Mouse (Mus musculus) limb, embryonic 13.5 days (tissue): ENCODE results near the gene Nek10. TPM values are rescaled to one million over a fixed set of nuclear protein-coding genes. Genes with fewer than 3 reads are reported as not detected.
"Not testable (repeated sequence)": the region's sequence is repeated elsewhere in the genome, so short reads cannot be mapped to it uniquely, and the experiment has no call there.

ENCODE experiments used
- ATAC-seq: fragments of 200-750 bp; cut with Nextera tagmentation; 2 replicates; pipeline ENCODE4 v1.8.0; 2017; ENCODE audit warnings: low read depth, moderate number of reproducible peaks, moderate TSS enrichment; ENCODE audit not compliant: low FRiP score
- H3K27ac ChIP-seq: fragments of 300-500 bp; sonication (generic); 2 replicates; pipeline ENCODE4 v1.5.1; 2015; ENCODE audit warnings: inconsistent platforms, mild to moderate bottlenecking, moderate library complexity
- H3K27me3 ChIP-seq: fragments of 300-500 bp; sonication (generic); 2 replicates; pipeline ENCODE4 v1.6.1; 2015; ENCODE audit warnings: mild to moderate bottlenecking, inconsistent platforms
- H3K36me3 ChIP-seq: fragments of 300-500 bp; sonication (generic); 2 replicates; pipeline ENCODE4 v1.6.1; 2015; ENCODE audit warnings: inconsistent platforms, mild to moderate bottlenecking, moderate library complexity
- H3K4me1 ChIP-seq: fragments of 300-500 bp; sonication (generic); 2 replicates; pipeline ENCODE4 v1.6.1; 2015; ENCODE audit warnings: inconsistent platforms
- H3K4me2 ChIP-seq: fragments of 300-500 bp; sonication (generic); replicated peaks from 2 replicates; pipeline ENCODE4 v1.6.1; 2015; ENCODE audit warnings: inconsistent platforms, mild to moderate bottlenecking, moderate library complexity
- H3K4me3 ChIP-seq: fragments of 300-500 bp; sonication (generic); 2 replicates; pipeline ENCODE4 v1.5.1; 2015; ENCODE audit warnings: moderate library complexity, mild to moderate bottlenecking, inconsistent platforms
- H3K9ac ChIP-seq: fragments of 300-500 bp; sonication (generic); 2 replicates; pipeline ENCODE4 v1.6.1; 2015; ENCODE audit warnings: mild to moderate bottlenecking, inconsistent platforms
- H3K9me3 ChIP-seq: fragments of 300-500 bp; sonication (generic); 2 replicates; pipeline ENCODE4 v1.6.1; 2016; ENCODE audit warnings: inconsistent platforms
- WGBS: fragments of 180-500 bp; shearing (Covaris S2); methylation state at CpG from one replicate; pipeline ENCODE4 v1.1.7; 2015; 5-methylcytosine and 5-hydroxymethylcytosine counted together
- polyA plus RNA-seq: library from polyadenylated mRNA; unstranded; fragments of >200 nt; fragmentation: Nextera tagmentation; extraction: Ambion mirVana; gene quantifications from 2 replicates; pipeline ENCODE4 v1.2.1, GENCODE M21; 2015

Gene Nek10
- 0.06 and 0.08 TPM in 2 replicates for polyA plus RNA-seq

GRCm38 (mm10) chr14:14803115-14803514 lies at the start of gene Nek10:
TSS of gene Nek10 (plus strand) at chr14:14803415.
- 64% methylated on average over 2 of the region's 2 CpGs for WGBS
- H3K27me3 ChIP-seq, H3K4me3 ChIP-seq, H3K9ac ChIP-seq, H3K27ac ChIP-seq, ATAC-seq, H3K9me3 ChIP-seq: not testable (repeated sequence)
- Histone ChIP-seq H3K4me2 (peak within 1 kb of the TSS; percentile 24; the same call in 1 of the 2 replicates), H3K4me1 (peaks cover 12% of the 10 kb centered on the region), H3K36me3 (peaks cover 12% of the 10 kb centered on the region)

- 89% methylated on average over 2 of the region's 2 CpGs for WGBS
- H3K27me3 ChIP-seq: no peaks in the 10 kb centered on the region
- H3K27ac ChIP-seq: no peak overlapping the region
- H3K4me1 ChIP-seq: no peaks in the 10 kb centered on the region
- peaks cover 56% of the 10 kb centered on the region for H3K36me3 ChIP-seq
- no peak overlapping the region for H3K4me3 ChIP-seq
- H3K4me2 ChIP-seq: no peak overlapping the region
- no peak overlapping the region for H3K9ac ChIP-seq
- no peaks in the 10 kb centered on the region for H3K9me3 ChIP-seq
- no peak for ATAC-seq
Observed at GRCm38 (mm10) chr14:14781169-14781568, 22.0 kb upstream of the Nek10 start.

GRCm38 (mm10) chr14:14784223-14784622 lies 19.0 kb upstream of the Nek10 start:
- Histone ChIP-seq H3K4me2 (no peak overlapping the region), H3K36me3 (peaks cover 50% of the 10 kb centered on the region), H3K4me1 (no peaks in the 10 kb centered on the region), H3K9ac (no peak overlapping the region), H3K9me3 (no peaks in the 10 kb centered on the region), H3K4me3 (no peak overlapping the region), H3K27ac (no peak overlapping the region), H3K27me3 (no peaks in the 10 kb centered on the region)
- ATAC-seq: no peak
- 86% methylated on average over 1 of the region's 1 CpGs for WGBS

DNA sequence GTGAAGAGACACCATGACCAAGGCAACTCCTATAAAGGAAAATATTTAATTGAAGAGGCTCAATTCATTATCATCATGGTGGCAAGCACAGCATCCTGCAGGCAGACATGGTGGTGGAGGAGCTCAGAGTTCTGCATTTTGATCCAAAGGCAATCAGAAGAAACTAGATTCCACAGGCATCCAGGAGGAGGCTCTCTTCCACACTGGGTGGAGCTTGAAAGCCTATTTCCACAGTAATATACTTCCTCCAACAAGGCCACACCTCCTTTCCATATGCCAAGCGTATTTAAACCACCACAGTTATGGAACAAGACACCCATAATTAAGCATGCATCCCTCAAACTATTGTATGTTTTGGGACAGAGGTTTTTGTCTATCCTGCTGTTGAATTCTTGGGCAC lies 16.2 kb upstream of the Nek10 start:
- WGBS: 90% methylated on average over 1 of the region's 1 CpGs
- no peak overlapping the region for H3K4me2 ChIP-seq
- no peak for ATAC-seq
- no peak overlapping the region for H3K9ac ChIP-seq
- H3K9me3 ChIP-seq: no peaks in the 10 kb centered on the region
- H3K27me3 ChIP-seq: no peaks in the 10 kb centered on the region
- no peak overlapping the region for H3K4me3 ChIP-seq
- H3K36me3 ChIP-seq: peaks cover 53% of the 10 kb centered on the region
- H3K27ac ChIP-seq: no peak overlapping the region
- no peaks in the 10 kb centered on the region for H3K4me1 ChIP-seq

- Histone ChIP-seq H3K27me3 (no peaks in the 10 kb centered on the region), H3K4me1 (no peaks in the 10 kb centered on the region), H3K27ac (no peak overlapping the region), H3K4me3 (no peak overlapping the region), H3K9me3 (no peaks in the 10 kb centered on the region), H3K9ac (no peak overlapping the region), H3K36me3 (peaks cover 45% of the 10 kb centered on the region), H3K4me2 (no peak overlapping the region)
- 96% methylated on average over 4 of the region's 4 CpGs for WGBS
- no peak for ATAC-seq
Observed at GRCm38 (mm10) chr14:14789840-14790470, 13.3 kb upstream of the Nek10 start.

DNA sequence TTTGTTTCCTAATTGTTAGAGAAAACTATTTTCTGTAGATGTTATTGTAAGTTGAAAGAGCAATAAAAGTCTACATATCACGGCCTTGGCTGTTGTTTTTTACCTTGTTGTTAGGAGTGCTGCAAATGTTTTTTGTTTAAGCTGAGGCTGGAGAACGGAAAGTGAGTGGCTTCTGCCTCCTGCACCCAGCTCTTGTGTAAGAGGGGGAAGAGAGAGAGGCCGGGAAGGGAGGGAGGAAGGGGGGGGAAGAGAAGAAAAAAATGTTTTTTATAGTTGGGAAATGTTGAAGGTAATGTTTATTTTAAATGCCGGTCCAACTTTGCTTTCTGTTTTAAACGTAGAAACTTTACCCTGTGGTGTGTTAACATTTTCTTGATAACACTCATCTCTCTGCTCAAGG lies 3.4 kb upstream of the Nek10 start:
- Histone ChIP-seq H3K36me3 (peaks cover 22% of the 10 kb centered on the region), H3K9ac (no peak overlapping the region), H3K9me3 (no peaks in the 10 kb centered on the region), H3K4me1 (peaks cover 12% of the 10 kb centered on the region), H3K27ac (no peak overlapping the region), H3K27me3 (no peaks in the 10 kb centered on the region), H3K4me3 (no peak overlapping the region), H3K4me2 (no peak overlapping the region)
- ATAC-seq: no peak
- 78% methylated on average over 5 of the region's 5 CpGs for WGBS

- ATAC-seq: no peak
- WGBS: 92% methylated on average over 4 of the region's 4 CpGs
Observed at GRCm38 (mm10) chr14:14800332-14800731, 2.9 kb upstream of the Nek10 start.

GRCm38 (mm10) chr14:14800810-14801209 lies 2.4 kb upstream of the Nek10 start:
- Histone ChIP-seq H3K27me3 (no peaks in the 10 kb centered on the region), H3K9me3 (no peaks in the 10 kb centered on the region), H3K4me3 (no peak overlapping the region), H3K4me1 (peaks cover 12% of the 10 kb centered on the region), H3K27ac (no peak overlapping the region), H3K4me2 (no peak overlapping the region), H3K36me3 (peaks cover 22% of the 10 kb centered on the region), H3K9ac (no peak overlapping the region)
- ATAC-seq: no peak
- 95% methylated on average over 3 of the region's 3 CpGs for WGBS

More at GRCm38 (mm10) chr14:14800332-14800731, 2.9 kb upstream of the Nek10 start:
- Histone ChIP-seq H3K4me3 (no peak overlapping the region), H3K36me3 (peaks cover 22% of the 10 kb centered on the region), H3K9me3 (no peaks in the 10 kb centered on the region), H3K27me3 (no peaks in the 10 kb centered on the region), H3K4me2 (no peak overlapping the region), H3K4me1 (peaks cover 12% of the 10 kb centered on the region), H3K27ac (no peak overlapping the region), H3K9ac (no peak overlapping the region)

DNA sequence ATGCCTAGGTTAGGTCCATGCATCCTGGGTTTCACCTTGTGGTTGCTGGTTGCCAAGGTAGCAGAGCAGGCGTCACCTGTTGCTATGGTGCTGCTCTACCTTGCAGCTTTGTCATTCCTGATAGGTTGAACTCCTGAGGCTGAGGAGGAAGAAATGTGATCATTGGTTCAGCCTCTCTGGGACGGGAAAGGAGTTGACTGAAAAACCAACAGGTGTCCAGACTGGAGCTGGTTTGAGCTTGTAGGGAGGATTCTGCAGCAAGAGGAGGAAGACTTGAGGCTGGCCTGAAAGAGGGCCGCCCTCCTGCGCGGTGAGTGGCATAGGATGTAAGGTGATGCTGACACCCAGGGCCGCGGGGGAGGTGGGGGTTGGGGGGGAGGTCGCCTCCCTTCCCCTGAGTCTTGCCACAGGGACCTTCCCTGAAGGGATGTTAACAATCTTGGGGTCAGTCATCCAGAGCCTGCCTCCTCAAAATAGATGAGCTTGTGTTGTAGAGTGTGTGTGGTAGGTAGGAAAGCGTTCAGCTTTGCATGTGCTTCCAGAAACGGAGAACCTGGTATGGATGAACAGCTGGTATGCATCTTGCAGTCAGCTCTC lies 804 bp downstream of the Nek10 start:
- Histone ChIP-seq H3K9ac (no peak overlapping the region), H3K27me3 (no peaks in the 10 kb centered on the region), H3K9me3 (no peaks in the 10 kb centered on the region), H3K27ac (no peak overlapping the region), H3K4me2 (peak overlapping the region; percentile 24; the same call in 1 of the 2 replicates), H3K4me1 (peaks cover 12% of the 10 kb centered on the region), H3K4me3 (no peak overlapping the region), H3K36me3 (peaks cover 12% of the 10 kb centered on the region)
- ATAC-seq: peak; percentile 89
- 5% methylated on average over 10 of the region's 10 CpGs for WGBS

GRCm38 (mm10) chr14:14804518-14805212 lies 1.4 kb downstream of the Nek10 start:
- H3K4me2 ChIP-seq: no peak overlapping the region
- H3K4me1 ChIP-seq: peaks cover 12% of the 10 kb centered on the region
- H3K9ac ChIP-seq: no peak overlapping the region
- ATAC-seq: peak; percentile 13; the same call in 1 of the 2 replicates
- no peak overlapping the region for H3K27ac ChIP-seq
- WGBS: 61% methylated on average over 5 of the region's 5 CpGs
- H3K27me3 ChIP-seq: no peaks in the 10 kb centered on the region
- H3K4me3 ChIP-seq: no peak overlapping the region
- no peaks in the 10 kb centered on the region for H3K9me3 ChIP-seq
- H3K36me3 ChIP-seq: peaks cover 12% of the 10 kb centered on the region

- Histone ChIP-seq H3K9ac (no peak overlapping the region), H3K4me3 (no peak overlapping the region), H3K36me3 (no peaks in the 10 kb centered on the region), H3K4me2 (no peak overlapping the region), H3K9me3 (no peaks in the 10 kb centered on the region), H3K4me1 (0 out of 2 replicates have a peak, but pooled peaks cover 5% of the 10 kb centered on the region), H3K27me3 (no peaks in the 10 kb centered on the region), H3K27ac (no peak overlapping the region)
- ATAC-seq: 0 out of 2 replicates have a peak, but pooled peaks have one; percentile 20
- 78% methylated on average over 12 of the region's 12 CpGs for WGBS
Observed at GRCm38 (mm10) chr14:14832520-14833240, 29.5 kb downstream of the Nek10 start.

DNA sequence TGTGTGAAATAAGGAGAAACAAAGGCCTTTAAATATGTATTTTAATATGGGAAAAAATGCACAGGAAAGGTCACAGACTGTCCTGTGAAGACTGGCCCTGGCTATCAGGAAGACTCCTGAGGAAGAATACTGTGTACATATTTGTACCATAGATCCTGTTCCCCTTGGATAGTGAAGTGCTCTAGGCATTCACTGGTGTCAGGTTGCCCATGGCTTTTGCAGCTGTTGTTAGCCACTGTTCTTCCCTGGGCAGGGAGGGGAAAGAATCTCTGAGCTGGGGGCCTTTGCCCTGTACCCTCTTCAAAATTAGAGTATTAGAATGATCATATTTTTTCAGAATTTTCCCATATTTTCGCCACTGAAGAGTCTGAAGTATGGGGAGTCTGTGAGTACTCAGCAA lies 30.3 kb downstream of the Nek10 start:
- H3K4me2 ChIP-seq: no peak overlapping the region
- no peaks in the 10 kb centered on the region for H3K27me3 ChIP-seq
- ATAC-seq: peak; percentile 60
- 86% methylated on average over 1 of the region's 1 CpGs for WGBS
- H3K4me1 ChIP-seq: 0 out of 2 replicates have a peak, but pooled peaks cover 5% of the 10 kb centered on the region
- H3K9ac ChIP-seq: no peak overlapping the region
- no peak overlapping the region for H3K27ac ChIP-seq
- H3K9me3 ChIP-seq: no peaks in the 10 kb centered on the region
- H3K4me3 ChIP-seq: no peak overlapping the region
- no peaks in the 10 kb centered on the region for H3K36me3 ChIP-seq
